Mouse (Mus musculus) liver, postnatal 0 days (tissue): ENCODE data around the gene Sox12.

Source experiments
- CTCF ChIP-seq: sonication (generic); IDR thresholded peaks from 2 replicates; pipeline ENCODE4 v1.5.1; 2016; ENCODE audit warnings: antibody characterized with exemption, low read depth
- EP300 ChIP-seq: IDR thresholded peaks from 2 replicates; pipeline ENCODE4 v1.6.1; 2016; ENCODE audit warnings: antibody characterized with exemption, low read depth, mild to moderate bottlenecking

- TF ChIP-seq CTCF (no peak), EP300 (no peak)
Observed at GRCm38 (mm10) chr2:152443281-152443680, 45.4 kb upstream of the Sox12 start.
